Mouse (Mus musculus): Measurements from ENCODE around the gene Fam107b.
A peak's percentile ranks its signal among the peaks of the same experiment; 100 is the strongest.

Fam107b gene

GRCm38 (mm10) chr2:3713212-3713681, 143.0 kb downstream of the Fam107b start:
- DNase-seq, result peak; percentile 99

- DNase-seq, result peak; percentile 74
Measured at GRCm38 (mm10) chr2:3713682-3714361, 143.5 kb downstream of the Fam107b start.

GRCm38 (mm10) chr2:3714511-3714910, 144.2 kb downstream of the Fam107b start:
- no peak for DNase-seq

DNA sequence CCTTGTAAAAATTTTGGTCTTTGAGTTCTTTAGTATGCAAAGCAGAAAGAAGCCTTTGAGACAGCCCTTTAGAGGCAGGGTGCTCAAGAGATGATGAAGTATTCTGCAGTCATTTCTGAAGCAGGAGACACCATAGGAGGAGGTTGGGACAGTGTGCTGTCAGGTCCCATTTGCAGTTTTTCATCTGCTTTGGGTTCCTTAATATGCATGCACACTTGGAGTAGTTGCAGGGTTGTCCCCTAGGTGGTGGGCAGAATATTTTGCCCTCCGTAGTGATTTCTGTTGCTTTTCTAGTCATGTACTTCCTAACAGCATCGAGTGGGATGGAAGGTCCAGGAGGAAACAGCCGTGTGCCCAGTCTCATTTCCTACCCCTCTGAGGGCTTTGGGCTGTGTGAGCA, 145.1 kb downstream of the Fam107b start:
- peak; percentile 44 for DNase-seq

GRCm38 (mm10) chr2:3717268-3717667, 147.0 kb downstream of the Fam107b start:
- DNase-seq, result peak; percentile 41

DNA sequence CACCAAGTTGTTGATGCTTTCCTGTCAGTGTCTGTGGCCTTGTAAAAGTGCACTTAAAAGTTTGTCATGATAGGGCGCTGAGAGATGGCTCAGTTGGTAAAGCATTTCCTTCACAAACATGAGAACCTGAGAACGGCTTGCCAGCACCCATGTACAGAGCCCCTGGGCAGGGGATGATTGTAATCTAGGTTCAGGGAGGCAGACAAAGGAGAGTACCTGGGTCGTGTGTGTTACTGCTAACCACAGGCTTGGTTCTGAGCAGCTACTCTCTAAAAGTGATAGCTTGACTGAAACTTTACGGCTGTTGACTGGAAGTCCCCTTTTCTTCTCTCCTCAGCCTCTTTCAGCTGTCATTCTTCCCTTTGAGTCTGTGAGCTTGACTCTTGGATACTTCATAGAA, 147.6 kb downstream of the Fam107b start:
- DNase-seq, result peak; percentile 51

DNA sequence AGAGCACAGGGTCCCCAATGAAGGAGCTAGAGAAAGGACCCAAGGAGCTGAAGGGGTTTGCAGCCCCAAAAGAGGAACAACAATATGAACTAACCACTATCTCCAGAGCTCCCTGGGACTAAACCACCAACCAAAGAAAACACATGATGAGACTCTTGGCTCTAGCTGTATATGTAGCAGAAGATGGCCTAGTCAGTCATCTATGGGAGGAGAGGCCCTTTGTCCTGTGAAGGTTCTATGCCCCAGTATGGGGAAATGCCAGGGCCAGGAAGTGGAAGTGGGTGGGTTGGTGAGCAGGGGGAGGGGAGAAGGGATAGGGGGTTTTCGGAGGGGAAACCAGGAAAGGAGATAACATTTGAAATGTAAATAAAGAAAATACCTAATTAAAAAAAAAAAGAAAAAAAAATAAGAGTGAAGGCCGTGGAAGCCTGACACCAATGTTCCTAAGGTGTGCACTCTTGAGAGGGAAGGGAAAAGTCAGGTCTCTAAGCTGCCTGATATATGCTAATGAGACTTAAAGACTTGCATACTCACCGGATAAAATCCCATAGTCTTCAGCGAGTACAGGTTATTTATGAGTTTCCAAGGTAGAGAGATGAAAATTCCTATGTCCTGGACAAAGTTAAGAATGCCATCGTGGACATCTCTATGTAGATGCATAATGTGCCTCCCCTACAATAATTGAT, 149.3 kb downstream of the Fam107b start:
- DNase-seq, result peak; percentile 43

- DNase-seq, result no peak
Measured at GRCm38 (mm10) chr2:3721107-3721506, 150.8 kb downstream of the Fam107b start.

DNA sequence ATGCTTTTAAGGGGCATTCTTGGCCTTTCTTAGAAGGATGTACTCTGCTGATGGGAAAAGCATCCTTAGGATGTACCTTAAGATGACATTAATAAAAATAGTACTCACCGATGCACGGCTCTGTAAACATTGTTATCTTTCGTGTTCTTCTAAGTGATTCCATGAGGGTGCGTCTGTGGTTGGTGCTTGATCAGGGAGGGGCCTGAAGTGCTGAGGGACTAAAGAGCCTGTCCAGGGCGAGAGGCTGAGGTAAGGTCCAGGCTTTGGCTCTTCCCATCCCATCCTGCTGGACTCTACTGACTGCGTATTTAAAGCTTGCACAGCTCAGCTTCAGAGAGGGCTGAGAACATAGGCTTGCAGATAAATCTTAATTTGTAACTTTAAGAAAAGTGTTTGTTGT, 151.7 kb downstream of the Fam107b start:
- no peak for DNase-seq

GRCm38 (mm10) chr2:3723391-3724106, 153.3 kb downstream of the Fam107b start:
- no peak for DNase-seq

- peak; percentile 70 for DNase-seq
Measured at GRCm38 (mm10) chr2:3726501-3727078, 156.3 kb downstream of the Fam107b start.

- peak; percentile 38 for DNase-seq
Measured at GRCm38 (mm10) chr2:3727225-3727930, 157.1 kb downstream of the Fam107b start.

DNA sequence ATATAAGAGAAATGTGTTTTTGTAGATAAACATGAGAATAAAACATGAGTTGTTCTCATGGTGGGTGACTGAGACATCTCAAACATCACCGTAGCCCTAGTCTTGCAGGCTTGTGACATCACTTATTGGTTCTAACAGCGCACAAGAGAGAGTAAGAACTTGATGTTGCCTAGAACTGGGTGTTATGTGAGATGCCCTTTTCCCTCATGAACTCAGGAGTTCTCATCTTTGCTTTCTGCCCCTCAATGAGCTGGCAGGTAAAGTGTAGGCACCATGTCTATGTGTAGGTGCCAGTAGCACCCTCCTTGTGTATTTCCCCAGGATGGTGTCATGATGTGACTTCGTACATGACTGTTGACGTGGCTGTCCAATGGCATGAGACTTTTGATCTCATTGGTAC, 157.8 kb downstream of the Fam107b start:
- no peak for DNase-seq

- DNase-seq, result no peak
Measured at GRCm38 (mm10) chr2:3729586-3729985, 159.3 kb downstream of the Fam107b start.

- DNase-seq, result peak; percentile 67
Measured at GRCm38 (mm10) chr2:3730744-3731143, 160.5 kb downstream of the Fam107b start.

DNA sequence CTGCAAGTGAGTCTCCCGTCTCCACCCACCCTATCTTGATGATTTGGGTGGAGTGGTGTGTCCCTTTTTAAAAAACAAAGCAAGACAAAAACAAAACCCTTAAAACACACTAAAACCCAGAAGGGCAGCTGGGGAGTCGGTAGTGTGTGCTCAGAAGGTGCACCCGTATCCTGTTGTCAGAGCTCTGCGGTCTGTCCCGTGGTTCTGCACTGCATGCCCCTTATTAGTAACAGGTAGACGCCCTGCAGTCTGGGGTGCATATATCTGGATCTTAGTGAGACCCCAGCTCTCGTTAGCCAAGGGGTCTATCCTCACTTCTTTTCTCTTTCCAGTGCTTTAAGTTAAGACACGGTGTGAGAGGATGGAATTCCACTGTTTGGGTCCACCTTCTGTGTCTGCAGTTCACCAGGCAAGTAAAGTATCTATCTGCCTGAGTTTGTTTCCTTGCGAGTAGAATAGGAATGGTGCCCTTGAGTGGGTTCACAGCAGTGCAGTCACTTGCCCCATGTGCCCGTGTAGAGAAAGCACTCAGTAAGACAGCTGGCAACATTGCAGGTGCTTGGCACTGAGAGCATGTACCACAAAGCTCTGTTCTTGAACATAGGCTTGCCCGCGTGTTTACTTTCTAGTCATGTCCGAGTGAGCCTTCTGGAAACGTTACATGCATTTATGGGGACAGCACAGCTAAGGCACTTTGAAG, 161.2 kb downstream of the Fam107b start:
- DNase-seq, result peak; percentile 53

DNA sequence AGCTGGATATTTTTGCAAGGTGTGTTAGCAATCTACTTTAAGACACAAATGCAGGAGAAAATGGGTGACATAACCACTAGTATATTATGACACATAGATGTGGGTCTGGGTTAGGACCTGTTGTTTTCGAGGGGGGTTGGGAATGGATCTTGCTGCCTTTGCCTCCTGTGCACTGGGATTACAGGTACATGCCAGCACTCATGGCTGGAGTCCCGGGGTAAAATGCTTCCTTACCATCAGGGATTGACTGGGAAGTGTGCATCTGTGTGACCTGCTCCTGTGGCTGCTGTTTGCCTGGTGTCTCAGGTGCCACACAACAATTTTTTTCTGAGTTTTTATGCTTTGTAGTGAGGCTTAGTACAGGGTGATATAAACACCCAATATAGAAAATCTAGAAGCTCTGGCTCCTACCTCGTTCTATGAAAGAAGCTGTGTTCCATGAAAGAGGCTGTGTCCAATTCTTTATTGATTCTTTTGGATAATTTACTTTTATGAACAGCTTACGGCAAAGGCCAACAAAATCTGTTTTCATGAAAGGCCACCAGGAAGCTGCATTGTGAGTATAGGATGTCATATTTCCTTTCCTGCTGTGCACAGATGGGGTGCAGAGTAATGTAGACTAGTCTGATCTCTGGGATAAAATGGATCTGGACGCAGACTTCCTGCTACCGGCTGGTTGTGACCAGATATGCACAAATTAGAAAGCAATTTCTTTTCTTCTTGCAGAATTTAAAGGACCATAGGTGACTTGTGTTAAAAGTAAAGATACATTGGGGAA, 167.8 kb downstream of the Fam107b start:
- DNase-seq, result no peak

GRCm38 (mm10) chr2:3738734-3739133, 168.4 kb downstream of the Fam107b start:
- no peak for DNase-seq

GRCm38 (mm10) chr2:3739351-3739961, 169.2 kb downstream of the Fam107b start:
- DNase-seq, result no peak

GRCm38 (mm10) chr2:3740256-3740655, 170.0 kb downstream of the Fam107b start:
- no peak for DNase-seq

DNA sequence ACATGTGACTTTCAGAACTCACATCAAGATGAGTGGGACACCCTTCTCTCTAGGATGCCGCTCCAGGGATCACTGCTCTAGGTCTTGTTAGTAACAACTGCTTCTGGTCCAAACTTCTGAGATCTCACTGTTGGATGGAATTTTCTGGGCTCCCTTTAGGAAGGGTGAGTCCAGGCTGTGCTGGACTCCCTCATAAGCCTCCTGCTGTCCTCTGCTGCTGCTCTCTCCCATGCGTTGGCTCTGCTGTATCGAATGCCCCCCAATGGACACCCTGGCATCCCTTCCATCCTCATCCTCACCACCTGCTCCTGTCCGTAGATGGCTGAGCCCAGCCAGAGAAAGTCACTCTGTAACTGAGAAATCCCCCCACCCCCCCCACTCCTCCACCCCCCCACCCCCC, 170.4 kb downstream of the Fam107b start:
- no peak for DNase-seq

Measured in thymus, postnatal 14 days (tissue).